Mouse (Mus musculus) lung, embryonic 16.5 days (tissue): ENCODE data around the gene Vars. TPM values are rescaled to one million over a fixed set of nuclear protein-coding genes. Genes with fewer than 3 reads are reported as not detected.
A peak's percentile ranks its signal among the peaks of the same experiment; 100 is the strongest.

ENCODE experiments used
- ATAC-seq: fragments of 200-750 bp; cut with Nextera tagmentation; 2 replicates; pipeline ENCODE4 v1.8.0; 2017; ENCODE audit warnings: low read depth, mild to moderate bottlenecking, moderate library complexity
- H3K27ac ChIP-seq: fragments of 300-500 bp; sonication (generic); 2 replicates; pipeline ENCODE4 v1.5.1; 2014; ENCODE audit warnings: mild to moderate bottlenecking, control low read depth, low read length
- H3K27me3 ChIP-seq: fragments of 300-500 bp; sonication (generic); 2 replicates; pipeline ENCODE4 v1.6.1; 2014; ENCODE audit warnings: low read depth, low read length, mixed read lengths; ENCODE audit not compliant: control insufficient read depth, insufficient read depth
- H3K36me3 ChIP-seq: fragments of 300-500 bp; sonication (generic); 2 replicates; pipeline ENCODE4 v1.6.1; 2014; ENCODE audit warnings: low read length; ENCODE audit not compliant: control insufficient read depth, insufficient read depth
- H3K4me1 ChIP-seq: fragments of 300-500 bp; sonication (generic); replicated peaks from 2 replicates; pipeline ENCODE4 v1.6.1; 2014; ENCODE audit warnings: low read length, mixed read lengths; ENCODE audit not compliant: control insufficient read depth, insufficient read depth
- H3K4me2 ChIP-seq: fragments of 300-500 bp; sonication (generic); 2 replicates; pipeline ENCODE4 v1.6.1; 2014; ENCODE audit warnings: low read depth, low read length, control low read depth
- H3K4me3 ChIP-seq: fragments of 300-500 bp; sonication (generic); 2 replicates; pipeline ENCODE4 v1.5.1; 2014; ENCODE audit warnings: mild to moderate bottlenecking, low read length, control low read depth
- H3K9ac ChIP-seq: fragments of 300-500 bp; sonication (generic); 2 replicates; pipeline ENCODE4 v1.6.1; 2014; ENCODE audit warnings: low read length, control low read depth
- H3K9me3 ChIP-seq: fragments of 300-500 bp; sonication (generic); 2 replicates; pipeline ENCODE4 v1.6.1; 2016; ENCODE audit warnings: low read length; ENCODE audit not compliant: control insufficient read depth
- WGBS: fragments of 180-500 bp; shearing (Covaris S2); extraction: QIAGEN DNeasy Blood & Tissue Kit; methylation state at CpG from one replicate; pipeline ENCODE4 v1.1.7; 2014; 5-methylcytosine and 5-hydroxymethylcytosine counted together
- polyA plus RNA-seq: library from polyadenylated mRNA; unstranded; fragments of >200 nt; fragmentation: Nextera tagmentation; extraction: Ambion mirVana; gene quantifications from 2 replicates; pipeline ENCODE4 v1.2.1, GENCODE M21; 2015

Gene Vars
- polyA plus RNA-seq, 1 experiment from 2014 or later: 88.0 TPM

DNA sequence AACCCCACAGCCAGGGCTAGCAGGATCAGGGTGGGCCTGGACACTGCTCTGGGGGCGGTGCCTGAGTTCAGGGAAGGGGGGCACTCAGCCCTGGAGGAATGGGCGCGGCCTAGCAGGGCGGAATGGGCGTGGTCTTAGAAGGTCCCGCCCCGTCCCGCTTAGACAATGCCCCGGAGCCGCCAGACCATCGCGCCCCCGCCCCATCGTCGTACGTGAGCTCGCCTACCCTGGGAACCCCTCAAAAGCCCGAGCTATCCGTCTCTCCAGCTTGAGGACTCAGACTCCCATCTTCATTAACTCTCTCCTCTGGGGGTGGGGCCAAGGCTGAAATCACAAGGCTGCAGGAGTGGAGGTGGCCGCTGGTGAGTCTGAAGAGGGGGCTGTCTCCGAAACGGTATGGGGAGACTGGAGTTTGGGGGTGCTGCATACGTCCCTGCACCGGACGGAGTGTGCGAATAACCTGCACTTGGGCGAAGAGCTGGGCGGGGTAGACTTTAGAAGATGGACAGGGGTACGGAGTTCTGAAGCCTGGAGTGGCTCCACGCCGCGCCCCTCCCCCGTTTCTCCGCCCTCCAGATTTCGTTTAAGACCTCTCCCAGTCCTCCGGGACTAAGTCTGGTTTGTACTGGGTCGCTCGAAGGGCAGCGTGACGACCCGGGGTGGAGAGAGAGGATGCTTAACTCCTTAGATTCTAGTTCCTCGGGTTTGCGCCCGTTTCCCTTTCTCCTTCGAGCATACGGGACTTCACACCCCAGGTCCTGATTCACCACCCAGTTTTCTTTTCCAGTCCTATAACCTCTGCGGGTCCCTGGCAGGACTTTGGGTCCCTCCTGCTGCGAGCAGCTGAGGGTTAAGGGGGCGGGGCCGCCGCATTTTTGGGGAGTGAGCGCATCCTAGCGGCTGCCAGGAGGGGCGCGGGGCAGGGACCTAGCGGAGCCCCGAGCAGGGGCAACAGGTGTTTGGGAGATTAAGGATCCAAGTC lies 58.4 kb downstream of the Vars start, which contains the start of gene Ddah2:
Ddah2 (plus strand) TSS at position 125 of the 982 bp plus-strand sequence.
- no peaks in the 10 kb centered on the region for H3K9me3 ChIP-seq
- WGBS: under 1% methylated on average over 57 of the region's 57 CpGs
- peak within 1 kb of the TSS; percentile 67 for H3K4me3 ChIP-seq
- H3K27me3 ChIP-seq: no peaks in the 10 kb centered on the region
- H3K4me2 ChIP-seq: peak within 1 kb of the TSS; percentile 95
- peak within 1 kb of the TSS; percentile 82 for H3K9ac ChIP-seq
- peaks cover 23% of the 10 kb centered on the region for H3K4me1 ChIP-seq
- H3K36me3 ChIP-seq: peaks cover 45% of the 10 kb centered on the region
- H3K27ac ChIP-seq: peak within 1 kb of the TSS; percentile 92
- peak; percentile 96 for ATAC-seq

DNA sequence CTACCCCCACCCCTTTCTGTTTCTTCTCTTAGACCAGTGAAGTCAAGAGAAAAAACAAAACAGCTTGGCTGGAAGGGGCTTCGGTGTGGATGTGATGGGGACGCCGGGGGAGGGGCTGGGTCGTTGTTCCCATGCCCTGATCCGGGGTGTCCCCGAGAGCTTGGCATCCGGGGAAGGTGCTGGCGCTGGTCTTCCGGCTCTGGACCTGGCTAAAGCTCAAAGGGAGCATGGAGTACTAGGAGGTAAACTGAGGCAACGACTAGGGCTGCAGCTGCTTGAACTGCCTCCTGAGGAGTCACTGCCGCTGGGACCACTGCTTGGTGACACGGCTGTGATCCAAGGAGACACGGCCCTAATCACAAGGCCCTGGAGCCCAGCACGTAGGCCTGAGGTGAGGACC lies 59.3 kb downstream of the Vars start:
- peak overlapping the region; percentile 67 for H3K4me3 ChIP-seq
- no peak for ATAC-seq
- 13% methylated on average over 14 of the region's 14 CpGs for WGBS
- peak overlapping the region; percentile 92; the same call in 1 of the 2 replicates for H3K27ac ChIP-seq
- H3K4me2 ChIP-seq: peak overlapping the region; percentile 95
- peak overlapping the region; percentile 82 for H3K9ac ChIP-seq
- peaks cover 29% of the 10 kb centered on the region for H3K4me1 ChIP-seq
- H3K27me3 ChIP-seq: no peaks in the 10 kb centered on the region
- H3K36me3 ChIP-seq: peaks cover 39% of the 10 kb centered on the region
- no peaks in the 10 kb centered on the region for H3K9me3 ChIP-seq

DNA sequence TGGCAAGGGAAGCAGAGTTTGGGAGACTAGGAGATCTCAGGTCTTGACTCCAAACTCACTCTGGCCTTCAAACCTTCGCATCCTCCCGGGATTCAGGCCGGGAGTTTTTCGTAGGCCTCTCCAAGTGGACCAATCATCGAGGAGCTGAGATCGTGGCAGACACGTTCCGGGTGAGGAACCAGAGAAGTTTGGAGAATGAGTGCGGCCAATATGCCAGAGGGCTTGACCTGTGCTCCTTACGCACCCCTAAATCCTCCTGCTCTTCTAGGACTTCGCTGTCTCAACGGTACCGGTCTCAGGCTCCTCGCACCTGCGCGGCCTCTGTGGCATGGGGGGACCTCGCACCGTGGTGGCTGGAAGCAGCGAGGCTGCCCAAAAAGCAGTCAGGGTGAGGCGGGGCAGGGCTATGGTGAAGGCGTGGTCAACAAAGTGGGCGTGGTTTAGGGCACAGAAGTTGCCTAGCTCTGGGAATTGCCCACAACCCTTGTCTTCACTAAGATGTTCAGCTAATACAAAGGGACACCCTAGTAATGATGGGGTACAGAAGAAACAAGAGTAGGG lies 60.0 kb downstream of the Vars start:
- H3K4me1 ChIP-seq: peaks cover 36% of the 10 kb centered on the region
- no peak for ATAC-seq
- peaks cover 33% of the 10 kb centered on the region for H3K36me3 ChIP-seq
- H3K9ac ChIP-seq: peak overlapping the region; percentile 82
- peak overlapping the region; percentile 95 for H3K4me2 ChIP-seq
- no peak overlapping the region for H3K27ac ChIP-seq
- 55% methylated on average over 22 of the region's 22 CpGs for WGBS
- H3K4me3 ChIP-seq: peak overlapping the region; percentile 67
- H3K9me3 ChIP-seq: no peaks in the 10 kb centered on the region
- H3K27me3 ChIP-seq: no peaks in the 10 kb centered on the region

DNA sequence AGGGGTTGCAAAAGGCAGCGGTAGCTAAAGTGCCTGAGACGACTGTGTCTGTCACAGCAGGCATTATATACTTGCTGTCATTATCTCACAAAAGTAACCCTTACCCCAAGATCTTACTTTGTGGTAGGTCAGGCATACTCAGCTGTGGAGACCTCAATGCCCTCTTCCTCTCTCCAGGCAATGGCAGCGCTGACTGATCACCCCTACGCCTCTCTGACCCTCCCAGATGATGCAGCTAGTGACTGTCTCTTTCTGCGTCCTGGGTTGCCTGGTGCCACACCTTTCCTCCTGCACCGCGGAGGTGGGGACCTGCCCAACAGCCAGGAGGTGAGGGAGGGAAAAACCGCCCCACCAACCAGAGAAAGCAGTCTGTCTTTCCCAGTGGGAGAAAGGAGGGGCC lies 60.5 kb downstream of the Vars start:
- Histone ChIP-seq H3K4me2 (no peak overlapping the region), H3K36me3 (peaks cover 30% of the 10 kb centered on the region), H3K4me3 (no peak overlapping the region), H3K27ac (no peak overlapping the region), H3K9me3 (no peaks in the 10 kb centered on the region), H3K9ac (no peak overlapping the region), H3K27me3 (no peaks in the 10 kb centered on the region), H3K4me1 (peaks cover 41% of the 10 kb centered on the region)
- 83% methylated on average over 7 of the region's 8 CpGs for WGBS
- ATAC-seq: no peak

DNA sequence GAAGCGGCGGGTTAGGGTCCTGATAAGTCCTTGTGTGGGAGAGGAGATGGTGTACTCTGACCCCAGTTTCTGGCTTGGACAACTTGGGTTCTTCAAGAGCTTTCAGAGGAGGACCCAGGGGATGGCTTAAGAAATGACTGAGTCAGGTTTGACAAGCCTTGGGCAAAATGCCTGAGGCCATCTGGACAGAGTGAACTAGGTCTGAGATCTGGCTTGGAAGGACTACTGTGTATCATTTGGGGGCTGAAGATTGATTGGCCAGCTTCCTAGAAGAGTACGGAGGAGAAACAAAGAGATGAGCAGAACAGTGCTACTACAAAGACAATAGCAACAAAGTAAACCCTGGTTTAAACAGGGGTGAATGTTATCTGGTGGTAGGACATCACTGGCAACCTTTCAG lies 62.7 kb downstream of the Vars start:
- WGBS: 80% methylated on average over 3 of the region's 3 CpGs
- H3K4me1 ChIP-seq: peaks cover 38% of the 10 kb centered on the region
- no peak for ATAC-seq
- no peaks in the 10 kb centered on the region for H3K9me3 ChIP-seq
- H3K4me3 ChIP-seq: no peak overlapping the region
- H3K4me2 ChIP-seq: 0 out of 2 replicates have a peak overlapping the region, but pooled peaks have one; percentile 70
- no peak overlapping the region; the same call in 1 of the 2 replicates for H3K27ac ChIP-seq
- no peaks in the 10 kb centered on the region for H3K27me3 ChIP-seq
- no peak overlapping the region for H3K9ac ChIP-seq
- H3K36me3 ChIP-seq: peaks cover 22% of the 10 kb centered on the region

GRCm38 (mm10) chr17:35064378-35064877 lies 63.6 kb downstream of the Vars start:
- Histone ChIP-seq H3K9me3 (no peaks in the 10 kb centered on the region), H3K27me3 (no peaks in the 10 kb centered on the region), H3K36me3 (peaks cover 22% of the 10 kb centered on the region), H3K4me1 (peaks cover 35% of the 10 kb centered on the region), H3K4me3 (peak overlapping the region; percentile 43), H3K4me2 (peak overlapping the region; percentile 70), H3K9ac (peak overlapping the region; percentile 61), H3K27ac (peak overlapping the region; percentile 94)
- WGBS: 22% methylated on average over 10 of the region's 10 CpGs
- ATAC-seq: no peak

DNA sequence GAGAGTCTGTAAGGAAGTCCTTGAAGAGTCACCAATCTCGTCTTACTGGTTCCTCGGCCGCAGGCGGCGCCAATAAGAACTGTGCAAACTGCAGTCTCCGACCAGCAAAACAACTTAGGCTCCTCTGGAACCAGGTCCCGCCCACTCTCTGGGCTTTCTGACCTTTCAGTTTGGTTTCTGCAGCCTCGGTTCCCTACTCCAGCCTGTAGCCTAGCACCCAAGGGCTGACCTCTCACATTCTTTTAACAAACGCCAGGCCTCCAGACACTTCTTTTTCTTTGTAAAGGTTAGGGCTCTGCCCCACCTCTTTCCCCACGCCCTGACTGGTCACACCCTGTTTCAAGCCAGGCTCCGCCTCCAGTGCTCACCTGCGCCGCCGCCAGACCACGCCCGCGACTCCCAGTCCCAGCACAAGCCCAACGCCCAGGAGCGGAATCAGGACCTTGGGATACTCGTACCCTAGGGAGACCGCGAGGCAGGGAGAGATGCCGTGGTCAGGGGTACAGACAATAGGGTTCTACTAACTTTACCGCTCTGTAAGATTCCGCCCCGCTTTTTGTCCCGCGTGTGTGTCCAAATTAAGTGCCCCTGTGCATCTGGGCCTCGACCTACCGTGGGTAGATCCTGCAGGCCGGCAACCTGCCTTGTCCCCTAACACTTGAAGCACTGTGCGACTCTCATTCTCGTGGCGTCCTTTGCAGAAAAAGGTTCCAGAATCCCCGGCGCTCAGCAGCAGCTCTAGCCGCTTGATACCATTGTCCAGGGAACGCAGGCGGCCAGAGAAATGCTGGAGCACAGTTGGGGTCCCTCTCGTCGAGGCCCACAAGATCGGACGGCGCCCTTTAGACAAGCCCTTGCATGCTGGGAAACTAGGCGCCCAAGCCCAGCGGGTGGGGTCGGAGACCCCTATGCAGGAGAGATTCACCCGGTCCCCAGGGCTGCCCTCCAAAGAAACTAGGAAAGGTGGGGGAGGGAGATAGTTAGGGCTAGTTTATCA lies 64.5 kb downstream of the Vars start, which contains the start of gene Ly6g6c:
Ly6g6c (plus strand) TSS at position 438 of the 997 bp plus-strand sequence.
- H3K9me3 ChIP-seq: no peaks in the 10 kb centered on the region
- 2% methylated on average over 48 of the region's 48 CpGs for WGBS
- ATAC-seq: peak; percentile 88
- H3K9ac ChIP-seq: peak within 1 kb of the TSS; percentile 61
- H3K27me3 ChIP-seq: no peaks in the 10 kb centered on the region
- H3K36me3 ChIP-seq: peaks cover 22% of the 10 kb centered on the region
- H3K4me3 ChIP-seq: peak within 1 kb of the TSS; percentile 43
- H3K4me2 ChIP-seq: peak within 1 kb of the TSS; percentile 70
- H3K4me1 ChIP-seq: peaks cover 31% of the 10 kb centered on the region
- peak within 1 kb of the TSS; percentile 94 for H3K27ac ChIP-seq
